Mouse (Mus musculus): ENCODE data around the gene Nxf1. TPM values are rescaled to one million over a fixed set of nuclear protein-coding genes. Genes with fewer than 3 reads are reported as not detected.

Gene Nxf1
- total and polyA plus RNA-seq, 3 experiments, result 122 to 296 (median 231) TPM

- TF ChIP-seq NELFE (IDR thresholded peaks at IDR 0.05; ENCODE audit: low read depth, low read length) (0 out of 2 replicates have a peak, but pooled peaks have one; percentile 9), ZMIZ1 (IDR thresholded peaks at IDR 0.05; ENCODE audit: low read depth, low read length) (0 out of 2 replicates have a peak, but pooled peaks have one; percentile 24), HCFC1 (IDR thresholded peaks at IDR 0.05; ENCODE audit: low read depth, low read length) (0 out of 2 replicates have a peak, but pooled peaks have one; percentile 19), POLR2AphosphoS5 (IDR thresholded peaks at IDR 0.05; ENCODE audit: borderline replicate concordance, low read depth, low read length) (peak; percentile 70; the same call in 1 of the 2 replicates), CHD2 (IDR thresholded peaks at IDR 0.05; ENCODE audit: low read length) (no peak), NRF1 (IDR thresholded peaks at IDR 0.05; ENCODE audit: insufficient read depth, low read depth, low read length, poor library complexity, severe bottlenecking) (no peak), BHLHE40 (IDR thresholded peaks at IDR 0.05; ENCODE audit: borderline replicate concordance, low read depth, low read length) (no peak), KAT2A (conservative IDR thresholded peaks at IDR 0.05; ENCODE audit: low read depth, low read length) (no peak), CHD1 (IDR thresholded peaks at IDR 0.05; ENCODE audit: low read depth, low read length) (peak; percentile 1; the same call in 1 of the 2 replicates), ZNF384 (IDR thresholded peaks at IDR 0.05; ENCODE audit: low read depth, low read length) (no peak), SMC3 (IDR thresholded peaks at IDR 0.05; ENCODE audit: low read depth, low read length) (peak; percentile 10; the same call in 1 of the 2 replicates), ZKSCAN1 (IDR thresholded peaks at IDR 0.05; ENCODE audit: low read depth, low read length) (no peak), GABPA (IDR thresholded peaks at IDR 0.05; ENCODE audit: low read depth, low read length) (no peak), MXI1 (IDR thresholded peaks at IDR 0.05; ENCODE audit: low read depth, low read length) (peak; percentile 27; the same call in 1 of the 2 replicates), POLR2AphosphoS2 (IDR thresholded peaks at IDR 0.05; ENCODE audit: low read length) (peak; percentile 14; the same call in 1 of the 2 replicates)
- peak overlapping the region; percentile 97 for H3K9ac ChIP-seq (ENCODE audit: control insufficient read depth, low read depth, low read length, poor library complexity, severe bottlenecking)
- H3K36me3 ChIP-seq (ENCODE audit: control insufficient read depth in 1 of 2, insufficient read depth in 2 of 2, low read length in 2 of 2), result peaks cover 12 to 22% of the 10 kb centered on the region in 2 experiments
- peak overlapping the region; percentile 97 for H3K27ac ChIP-seq (ENCODE audit: control insufficient read depth, low read depth, low read length)
- H3K9me3 ChIP-seq (replicated peaks; ENCODE audit: insufficient read depth, low read length), result no peaks in the 10 kb centered on the region
- H3K4me3 ChIP-seq (ENCODE audit: control insufficient read depth in 1 of 2, insufficient read depth in 1 of 2, low read depth in 2 of 2, low read length in 2 of 2), result peak overlapping the region; percentile 59 to 95
- H3K27me3 ChIP-seq (ENCODE audit: control insufficient read depth in 1 of 2, insufficient read depth in 2 of 2, low read length in 2 of 2), result no peaks in the 10 kb centered on the region
- DNase-seq (ENCODE audit: low read depth, low spot score), result peak; percentile 57
- H3K79me2 ChIP-seq (ENCODE audit: control insufficient read depth, insufficient read depth, low read length, poor library complexity), result peaks cover 36% of the 10 kb centered on the region
- peaks cover 0 to 7% of the 10 kb centered on the region in 2 experiments; a peak in 1 of 4 replicates for H3K4me1 ChIP-seq (ENCODE audit: control insufficient read depth in 1 of 2, insufficient read depth in 2 of 2, low read length in 2 of 2)
Measured at GRCm38 (mm10) chr19:8724392-8724791, 32.5 kb upstream of the Nxf1 start.

GRCm38 (mm10) chr19:8725081-8725613 is 31.7 kb upstream of the Nxf1 start:
- DNase-seq (ENCODE audit: low read depth, low spot score), result no peak
- H3K9me3 ChIP-seq (replicated peaks; ENCODE audit: insufficient read depth, low read length), result no peaks in the 10 kb centered on the region
- peaks cover 12 to 22% of the 10 kb centered on the region in 2 experiments for H3K36me3 ChIP-seq (ENCODE audit: control insufficient read depth in 1 of 2, insufficient read depth in 2 of 2, low read length in 2 of 2)
- H3K27me3 ChIP-seq (ENCODE audit: control insufficient read depth in 1 of 2, insufficient read depth in 2 of 2, low read length in 2 of 2), result no peaks in the 10 kb centered on the region
- peaks cover 0 to 7% of the 10 kb centered on the region in 2 experiments; a peak in 1 of 4 replicates for H3K4me1 ChIP-seq (ENCODE audit: control insufficient read depth in 1 of 2, insufficient read depth in 2 of 2, low read length in 2 of 2)
- H3K27ac ChIP-seq (ENCODE audit: control insufficient read depth, low read depth, low read length), result peak overlapping the region; percentile 97
- peak overlapping the region; percentile 97 for H3K9ac ChIP-seq (ENCODE audit: control insufficient read depth, low read depth, low read length, poor library complexity, severe bottlenecking)
- peaks cover 36% of the 10 kb centered on the region for H3K79me2 ChIP-seq (ENCODE audit: control insufficient read depth, insufficient read depth, low read length, poor library complexity)
- peak overlapping the region; percentile 59 to 95 for H3K4me3 ChIP-seq (ENCODE audit: control insufficient read depth in 1 of 2, insufficient read depth in 1 of 2, low read depth in 2 of 2, low read length in 2 of 2)
- TF ChIP-seq MAX (IDR thresholded peaks at IDR 0.05; ENCODE audit: low read length), result no peak
- no peak for TF ChIP-seq TBP (IDR thresholded peaks at IDR 0.05; ENCODE audit: low read depth, low read length)
- no peak for TF ChIP-seq ZKSCAN1 (IDR thresholded peaks at IDR 0.05; ENCODE audit: low read depth, low read length)
- 0 out of 2 replicates have a peak, but pooled peaks have one; percentile 19 for TF ChIP-seq SIN3A (IDR thresholded peaks at IDR 0.05; ENCODE audit: low read length)
- TF ChIP-seq CHD2 (IDR thresholded peaks at IDR 0.05; ENCODE audit: low read length), result no peak
- TF ChIP-seq MXI1 (IDR thresholded peaks at IDR 0.05; ENCODE audit: low read depth, low read length), result no peak
- TF ChIP-seq ZC3H11A (IDR thresholded peaks at IDR 0.05; ENCODE audit: low read depth, low read length), result no peak
- no peak for TF ChIP-seq USF2 (IDR thresholded peaks at IDR 0.05; ENCODE audit: borderline replicate concordance in 1 of 2, insufficient read depth in 1 of 2, low read depth in 1 of 2, low read length in 2 of 2)
- peak; percentile 57; the same call in 1 of the 2 replicates for TF ChIP-seq ZMIZ1 (IDR thresholded peaks at IDR 0.05; ENCODE audit: low read depth, low read length)
- no peak for TF ChIP-seq JUND (IDR thresholded peaks at IDR 0.05; ENCODE audit: low read depth, low read length)
- TF ChIP-seq ELF1 (IDR thresholded peaks at IDR 0.05; ENCODE audit: low read depth, low read length), result no peak
- no peak for TF ChIP-seq CTCF (IDR thresholded peaks at IDR 0.05 in 2 of 3, conservative IDR thresholded peaks at IDR 0.05 in 1 of 3; ENCODE audit: control insufficient read depth in 1 of 3, insufficient read depth in 1 of 3, low read depth in 2 of 3, low read length in 3 of 3, poor library complexity in 1 of 3, severe bottlenecking in 1 of 3)
- no peak for TF ChIP-seq GABPA (IDR thresholded peaks at IDR 0.05; ENCODE audit: low read depth, low read length)
- peak; percentile 9; the same call in 1 of the 2 replicates for TF ChIP-seq POLR2AphosphoS2 (IDR thresholded peaks at IDR 0.05; ENCODE audit: low read length)
- no peak for TF ChIP-seq MEF2A (IDR thresholded peaks at IDR 0.05; ENCODE audit: extremely low read depth, insufficient replicate concordance, low read depth, low read length, poor library complexity, severe bottlenecking)
- TF ChIP-seq CHD1 (IDR thresholded peaks at IDR 0.05; ENCODE audit: low read depth, low read length), result peak; percentile 95; the same call in 1 of the 2 replicates
- peak; percentile 15 to 31; a peak in 1 of 4 replicates for TF ChIP-seq POLR2A (IDR thresholded peaks at IDR 0.05; ENCODE audit: control insufficient read depth in 1 of 2, insufficient read depth in 1 of 2, low read depth in 1 of 2, low read length in 2 of 2, poor library complexity in 1 of 2)
- TF ChIP-seq SMC3 (IDR thresholded peaks at IDR 0.05; ENCODE audit: low read depth, low read length), result peak; percentile 10
- peak; percentile 41; the same call in 1 of the 2 replicates for TF ChIP-seq MAFK (IDR thresholded peaks at IDR 0.05; ENCODE audit: borderline replicate concordance, low read depth, low read length)
- peak; percentile 41; the same call in 1 of the 2 replicates for TF ChIP-seq MYB (IDR thresholded peaks at IDR 0.05; ENCODE audit: low read depth, low read length)
- 0 out of 4 replicates have a peak, but pooled peaks of 1 of the 2 experiments have one; percentile 14 for TF ChIP-seq EP300 (IDR thresholded peaks at IDR 0.05; ENCODE audit: low read depth in 1 of 2, low read length in 2 of 2)

All from MEL (cell line).